In the genomic region with DNA sequence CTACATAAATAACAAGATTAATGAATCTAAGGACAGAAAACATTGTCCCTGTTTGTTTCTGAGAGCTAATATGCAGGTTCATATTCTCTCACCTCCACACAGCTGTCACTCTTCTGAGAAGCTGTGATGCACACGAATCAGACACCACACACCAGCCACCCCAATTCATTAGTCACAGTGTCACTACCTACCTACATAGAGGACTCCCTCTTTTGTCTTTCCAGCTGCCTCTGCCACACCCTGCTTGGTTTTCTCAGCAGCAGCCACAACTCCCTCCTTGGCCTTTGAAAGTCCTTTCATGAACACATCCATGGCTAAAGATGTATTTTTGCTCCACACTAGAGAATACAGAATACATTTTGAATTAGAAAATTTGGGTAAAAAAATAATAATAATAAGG, we compare ENCODE assay signal across 11 mouse cellular contexts. TPM values are rescaled to one million over a fixed set of nuclear protein-coding genes. Genes with fewer than 3 reads are reported as not detected.
DNase-seq lines count a peak whose midpoint lies in the region; ATAC-seq and TF ChIP-seq lines count a peak whose summit lies in the region.
"Had no signal": no experiment of that assay in that cellular context is flagged by ENCODE, and none has a peak within 500 bp of the region (broad histone marks: within the 10 kb centered on the region; RNA-seq: fewer than 3 reads in every experiment).

No protein-coding gene starts in this region.

- H3K4me2 ChIP-seq in lung, embryonic 14.5 days: no peak overlapping the region
- peak overlapping the region; percentile 82 for H3K4me2 ChIP-seq in hindbrain, embryonic 15.5 days
- H3K4me2 ChIP-seq in midbrain, embryonic 16.5 days (ENCODE audit: low read length): peak overlapping the region; percentile 81

- peak overlapping the region; percentile 14; the same call in 1 of the 2 replicates for H3K4me3 ChIP-seq in lung, embryonic 14.5 days (ENCODE audit: low read depth, low read length)
- H3K4me3 ChIP-seq in hindbrain, embryonic 15.5 days: peak overlapping the region; percentile 64
- peak overlapping the region; percentile 68 for H3K4me3 ChIP-seq in midbrain, embryonic 16.5 days (ENCODE audit: low read depth, low read length)
- H3K4me3 ChIP-seq: embryonic facial prominence, embryonic 15.5 days; myocyte had no signal

- 41% methylated on average over 1 of the region's 1 CpGs for WGBS in lung, embryonic 14.5 days
- 24% methylated on average over 1 of the region's 1 CpGs for WGBS in hindbrain, embryonic 15.5 days
- WGBS in midbrain, embryonic 16.5 days: 45% methylated on average over 1 of the region's 1 CpGs

- TF ChIP-seq CTCF in lung, embryonic 14.5 days (IDR thresholded peaks at IDR 0.05; ENCODE audit: low read depth): no peak

- 0 out of 2 replicates have a peak, but pooled peaks cover 3% of the 10 kb centered on the region for H3K27me3 ChIP-seq in lung, embryonic 14.5 days (ENCODE audit: insufficient read depth, low read length)
- H3K27me3 ChIP-seq in hindbrain, embryonic 15.5 days: no peaks in the 10 kb centered on the region
- no peaks in the 10 kb centered on the region for H3K27me3 ChIP-seq in midbrain, embryonic 16.5 days (ENCODE audit: control insufficient read depth, insufficient read depth, low read depth, low read length)
- H3K27me3 ChIP-seq: embryonic facial prominence, embryonic 15.5 days had no signal

- no peaks in the 10 kb centered on the region for H3K4me1 ChIP-seq in lung, embryonic 14.5 days (ENCODE audit: insufficient read depth)
- peaks cover 26% of the 10 kb centered on the region for H3K4me1 ChIP-seq in hindbrain, embryonic 15.5 days (replicated peaks)
- no peaks in the 10 kb centered on the region; the same call in 1 of the 2 replicates for H3K4me1 ChIP-seq in midbrain, embryonic 16.5 days (ENCODE audit: control insufficient read depth, insufficient read depth, low read length)

- no peak overlapping the region for H3K27ac ChIP-seq in lung, embryonic 14.5 days (ENCODE audit: low read depth)
- H3K27ac ChIP-seq in hindbrain, embryonic 15.5 days (replicated peaks): no peak overlapping the region
- no peak overlapping the region for H3K27ac ChIP-seq in midbrain, embryonic 16.5 days (ENCODE audit: low read length)
- H3K27ac ChIP-seq: embryonic facial prominence, embryonic 15.5 days had no signal

- H3K9ac ChIP-seq in lung, embryonic 14.5 days: no peak overlapping the region
- no peak overlapping the region for H3K9ac ChIP-seq in hindbrain, embryonic 15.5 days
- H3K9ac ChIP-seq in midbrain, embryonic 16.5 days (ENCODE audit: low read depth, low read length): no peak overlapping the region
- H3K9ac ChIP-seq: embryonic facial prominence, embryonic 15.5 days had no signal

- no peak for DNase-seq in lung, embryonic 14.5 days
- DNase-seq in lung, postnatal 10 days: no peak
- peak; percentile 53 for DNase-seq in c-Kit-positive CD71-positive TER-119-positive erythroid progenitor cells, embryonic 14.5 days (ENCODE audit: low spot score)
- DNase-seq in adrenal gland, adult 8-10 months: no peak
- no peak for DNase-seq in MN1 (ENCODE audit: low spot score)
- DNase-seq: cerebellum, adult 11-12 months; gastrocnemius, postnatal 10 days had no signal

- ATAC-seq in lung, embryonic 14.5 days (ENCODE audit: insufficient read depth): no peak
- no peak for ATAC-seq in hindbrain, embryonic 15.5 days (ENCODE audit: low FRiP score, low read depth)
- ATAC-seq in midbrain, embryonic 16.5 days: no peak

- H3K9me3 ChIP-seq in lung, embryonic 14.5 days (ENCODE audit: low read depth, low read length): no peaks in the 10 kb centered on the region
- no peaks in the 10 kb centered on the region for H3K9me3 ChIP-seq in hindbrain, embryonic 15.5 days
- H3K9me3 ChIP-seq in midbrain, embryonic 16.5 days (replicated peaks; ENCODE audit: control insufficient read depth, low read length, poor library complexity, severe bottlenecking): no peaks in the 10 kb centered on the region
- H3K9me3 ChIP-seq: embryonic facial prominence, embryonic 15.5 days had no signal

- H3K36me3 ChIP-seq in lung, embryonic 14.5 days (ENCODE audit: insufficient read depth): no peaks in the 10 kb centered on the region
- H3K36me3 ChIP-seq in hindbrain, embryonic 15.5 days: no peaks in the 10 kb centered on the region
- H3K36me3 ChIP-seq in midbrain, embryonic 16.5 days (ENCODE audit: control insufficient read depth, insufficient read depth, low read length): no peaks in the 10 kb centered on the region
- H3K36me3 ChIP-seq: embryonic facial prominence, embryonic 15.5 days had no signal

RNA-seq across cellular contexts. Expression of gene Snca, which starts 2.4 kb away (rescaled TPM):
- polyA plus RNA-seq in lung, embryonic 14.5 days (2014; fragmentation: Nextera tagmentation; extraction: Ambion mirVana): 23.7 and 24.0 TPM in 2 replicates
- polyA plus RNA-seq in hindbrain, embryonic 15.5 days (2015; fragmentation: Nextera tagmentation; extraction: Ambion mirVana): 330 and 340 TPM in 2 replicates
- 224 and 298 TPM in 2 replicates for polyA plus RNA-seq in midbrain, embryonic 16.5 days (2015; fragmentation: Nextera tagmentation; extraction: Ambion mirVana)
- 1 to 10 TPM; 2.2 to 6.2 (median 3.1) TPM for total RNA-seq in adrenal gland, adult 8-10 months (2022)

Comparison
In these comparisons a context has a peak if more than half of its experiments do, and no peak if none do; other contexts are left out.
1. H3K4me3 ChIP-seq: peak in every context shown above with its lines; median percentile 68 in midbrain, embryonic 16.5 days; 64 in hindbrain, embryonic 15.5 days; 14 in lung, embryonic 14.5 days.